Mouse (Mus musculus): ENCODE results near the gene Abl1. TPM values are rescaled to one million over a fixed set of nuclear protein-coding genes. Genes with fewer than 3 reads are reported as not detected.

Gene Abl1
- polyA plus RNA-seq, 1 experiment from 2014 or later: 31.3 TPM

DNA sequence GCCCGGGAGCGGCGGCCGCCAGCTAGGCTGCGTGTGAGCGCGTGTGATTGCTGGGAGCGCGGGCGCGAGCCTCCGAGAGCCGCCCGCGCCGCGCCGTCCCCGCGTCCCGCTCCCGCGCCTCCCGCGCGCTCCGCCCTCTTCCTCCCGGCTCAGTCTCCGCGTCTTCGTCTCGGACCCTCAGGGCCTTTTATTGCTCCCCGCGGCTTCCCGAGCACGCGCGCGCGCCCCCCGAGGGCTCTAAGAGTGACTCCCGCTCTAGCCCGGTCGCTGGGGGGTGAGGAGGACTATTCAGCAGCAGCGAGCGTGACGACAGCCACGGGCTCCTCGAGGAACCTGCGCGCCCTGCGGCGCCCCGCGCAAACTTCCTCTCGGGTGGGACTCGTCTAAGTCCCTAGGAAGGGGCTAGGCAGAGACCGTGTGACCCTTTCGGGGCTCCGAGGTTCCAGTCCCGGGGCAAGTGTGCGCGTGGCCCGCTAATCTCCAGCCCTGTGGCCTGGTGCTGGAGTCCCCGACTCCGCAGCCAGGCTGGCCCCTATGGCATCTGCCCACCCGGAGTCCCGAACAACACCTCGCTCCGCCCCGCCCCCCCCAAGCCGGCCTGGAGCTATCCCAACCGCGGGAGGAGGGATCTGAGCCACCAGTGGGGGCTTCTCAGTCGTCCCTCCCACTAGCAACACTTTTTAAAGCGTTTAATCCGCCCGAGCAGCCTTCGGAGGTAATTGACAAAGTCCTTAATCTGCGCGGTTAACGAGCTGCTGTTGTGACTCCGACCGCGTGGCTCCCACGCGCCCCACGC, 157.9 kb downstream of the Abl1 start, which contains the start of gene Fibcd1:
Gene Fibcd1 (minus strand): TSS at position 110 of the 796 bp plus-strand sequence.
- peak within 1 kb of the TSS; percentile 29 for H3K9ac ChIP-seq
- no peaks in the 10 kb centered on the region for H3K36me3 ChIP-seq
- H3K4me3 ChIP-seq (replicated peaks): peak within 1 kb of the TSS; percentile 47
- H3K27me3 ChIP-seq (replicated peaks): peaks cover 43% of the 10 kb centered on the region
- H3K27ac ChIP-seq: no peak within 1 kb of the TSS
- peaks cover 17% of the 10 kb centered on the region for H3K4me1 ChIP-seq (replicated peaks)
- no peaks in the 10 kb centered on the region for H3K9me3 ChIP-seq
- WGBS: under 1% methylated on average over 84 of the region's 88 CpGs
- ATAC-seq: peak; percentile 44; the same call in 1 of the 2 replicates
- H3K4me2 ChIP-seq (replicated peaks): peak within 1 kb of the TSS; percentile 95

DNA sequence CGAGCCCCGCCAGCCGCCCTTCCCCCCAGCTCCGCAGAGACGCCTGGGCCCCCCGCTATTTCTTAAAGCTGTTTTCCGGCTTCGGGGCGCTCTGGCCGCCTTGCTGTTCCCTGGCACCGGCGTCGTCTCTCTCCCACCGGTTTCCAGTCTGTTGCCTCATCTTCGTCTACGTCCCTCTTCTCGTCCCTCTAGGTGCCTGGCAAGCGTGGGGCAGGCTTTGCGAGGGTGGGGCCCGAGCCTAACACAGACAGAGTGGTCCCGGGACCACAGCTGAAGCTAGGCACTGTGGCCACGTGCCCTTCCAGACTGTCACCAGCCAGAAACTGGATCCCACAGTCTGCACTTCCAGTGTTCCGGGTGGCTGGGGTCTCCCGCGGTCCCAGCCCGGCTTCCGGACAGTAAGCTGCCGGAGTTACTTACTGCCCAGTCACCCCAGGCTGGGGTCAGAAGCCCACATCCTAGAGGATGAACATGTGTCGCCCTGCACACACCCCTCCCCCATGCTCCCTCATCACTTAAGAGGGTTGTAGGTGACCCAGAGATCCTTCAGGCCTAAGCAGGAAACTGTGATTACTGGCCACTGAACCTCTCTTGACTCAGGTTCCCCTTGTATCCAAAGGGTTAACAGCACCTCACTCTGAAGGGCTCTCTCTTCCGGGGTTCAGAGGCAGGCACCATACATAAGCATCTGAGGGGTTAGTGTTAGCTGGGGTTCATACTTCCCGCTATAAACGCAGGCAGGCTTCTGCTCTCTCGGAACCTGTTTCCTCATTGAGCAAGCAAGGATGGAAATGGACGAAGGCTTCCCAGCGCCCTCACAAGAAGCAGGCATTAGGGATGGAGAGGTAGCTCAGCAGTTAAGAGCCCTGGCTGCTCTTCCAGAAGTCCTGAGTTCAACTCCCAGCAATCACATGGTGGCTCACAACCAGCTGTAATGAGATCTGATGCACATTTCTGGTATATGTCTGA, 158.8 kb downstream of the Abl1 start:
- Histone ChIP-seq H3K4me2 (replicated peaks) (peak overlapping the region; percentile 95), H3K27me3 (replicated peaks) (peaks cover 43% of the 10 kb centered on the region), H3K36me3 (no peaks in the 10 kb centered on the region), H3K27ac (no peak overlapping the region), H3K9me3 (no peaks in the 10 kb centered on the region), H3K4me1 (replicated peaks) (peaks cover 21% of the 10 kb centered on the region), H3K4me3 (replicated peaks) (peak overlapping the region; percentile 47), H3K9ac (peak overlapping the region; percentile 29)
- ATAC-seq: no peak
- 4% methylated on average over 35 of the region's 35 CpGs for WGBS

DNA sequence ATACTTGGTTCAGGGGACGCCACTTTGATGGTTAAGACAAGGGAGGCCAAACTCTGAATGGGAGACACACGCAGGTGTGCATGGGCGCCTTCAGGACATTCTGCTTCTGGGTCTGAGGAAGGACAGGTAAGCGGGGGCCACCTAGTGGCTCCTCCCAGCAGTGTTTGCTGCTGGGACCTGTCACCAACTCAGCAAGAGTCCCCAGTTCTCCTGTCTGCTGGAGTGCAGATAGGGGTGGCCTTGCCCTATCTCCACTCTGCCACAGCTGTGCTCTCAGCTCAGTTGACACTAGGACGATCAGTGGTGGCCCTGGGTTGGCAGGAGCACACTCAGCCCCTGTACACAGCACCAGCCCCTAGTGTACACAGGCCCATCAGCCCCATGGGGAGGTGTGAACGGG, 159.7 kb downstream of the Abl1 start:
- no peaks in the 10 kb centered on the region for H3K36me3 ChIP-seq
- H3K4me2 ChIP-seq (replicated peaks): no peak overlapping the region
- no peak overlapping the region for H3K27ac ChIP-seq
- no peak overlapping the region for H3K4me3 ChIP-seq (replicated peaks)
- H3K9me3 ChIP-seq: no peaks in the 10 kb centered on the region
- H3K4me1 ChIP-seq (replicated peaks): peaks cover 21% of the 10 kb centered on the region
- peaks cover 43% of the 10 kb centered on the region for H3K27me3 ChIP-seq (replicated peaks)
- no peak overlapping the region for H3K9ac ChIP-seq
- WGBS: 14% methylated on average over 6 of the region's 6 CpGs
- ATAC-seq: peak; percentile 51

DNA sequence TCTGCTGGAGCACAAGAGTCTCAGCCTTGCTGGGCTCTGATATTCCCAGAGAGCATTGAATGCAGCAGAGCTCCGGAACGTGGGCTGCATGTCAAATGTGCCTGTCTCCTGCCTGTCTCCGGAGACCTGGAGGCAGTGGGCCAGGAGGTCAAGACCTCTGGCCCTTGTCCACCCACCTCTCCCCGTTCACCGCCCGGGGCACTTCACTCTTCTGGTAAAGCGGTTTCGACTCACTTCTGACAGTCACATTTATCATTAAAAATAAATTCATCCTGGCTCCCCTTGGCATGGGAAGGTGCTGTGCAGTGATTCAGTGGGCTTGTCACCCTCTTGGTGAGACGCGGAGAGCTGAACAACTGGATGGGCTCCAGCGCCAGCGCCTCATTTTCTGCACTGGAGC, 162.0 kb downstream of the Abl1 start:
- 36% methylated on average over 12 of the region's 12 CpGs for WGBS
- ATAC-seq: no peak

More for the DNA sequence above, 162.0 kb downstream of the Abl1 start:
- peaks cover 23% of the 10 kb centered on the region for H3K27me3 ChIP-seq (replicated peaks)
- no peak overlapping the region for H3K4me3 ChIP-seq (replicated peaks)
- H3K9ac ChIP-seq: no peak overlapping the region
- peaks cover 26% of the 10 kb centered on the region for H3K4me1 ChIP-seq (replicated peaks)
- H3K27ac ChIP-seq: no peak overlapping the region
- no peaks in the 10 kb centered on the region for H3K9me3 ChIP-seq
- no peak overlapping the region for H3K4me2 ChIP-seq (replicated peaks)
- no peaks in the 10 kb centered on the region for H3K36me3 ChIP-seq

Other genes with a start within 250 kb of the Abl1 start
- 176 and 244 TPM in 2 replicates for gene Ass1, start 218.2 kb upstream of the Abl1 start, polyA plus RNA-seq (2015; fragmentation: Nextera tagmentation; extraction: Ambion mirVana)
- gene Fubp3, start 115.7 kb upstream of the Abl1 start, polyA plus RNA-seq (2015; fragmentation: Nextera tagmentation; extraction: Ambion mirVana): 66.0 and 81.8 TPM in 2 replicates
- 0.05 and 0.06 TPM in 2 replicates for gene Prdm12, start 48.3 kb upstream of the Abl1 start, polyA plus RNA-seq (2015; fragmentation: Nextera tagmentation; extraction: Ambion mirVana)
- 63.1 and 69.3 TPM in 2 replicates for gene Exosc2, start 17.7 kb upstream of the Abl1 start, polyA plus RNA-seq (2015; fragmentation: Nextera tagmentation; extraction: Ambion mirVana)
- 0.05 TPM in 2 replicates for gene Qrfp, start 122.2 kb downstream of the Abl1 start, polyA plus RNA-seq (2015; fragmentation: Nextera tagmentation; extraction: Ambion mirVana)
- 0.46 and 0.67 TPM in 2 replicates for gene Fibcd1, start 157.6 kb downstream of the Abl1 start, polyA plus RNA-seq (2015; fragmentation: Nextera tagmentation; extraction: Ambion mirVana)
- 0.30 and 0.60 TPM in 2 replicates for gene Lamc3, start 198.9 kb downstream of the Abl1 start, polyA plus RNA-seq (2015; fragmentation: Nextera tagmentation; extraction: Ambion mirVana)